Mouse (Mus musculus) left cerebral cortex, adult 6 months (tissue): ENCODE results near the gene Slc9a7. TPM values are rescaled to one million over a fixed set of nuclear protein-coding genes. Genes with fewer than 3 reads are reported as not detected.

Source experiments
- long read RNA-seq, 2 experiments: library from polyadenylated mRNA; unstranded; transcript quantifications; one replicate each; pipeline ENCODE4 v2.0.0; 2019 to 2020
- polyA plus RNA-seq: library from polyadenylated mRNA; unstranded; fragments of <200 nt; fragmentation: Nextera tagmentation; gene quantifications from 2 replicates; pipeline ENCODE4 v1.2.3, GENCODE M21; 2021

Gene Slc9a7
- polyA plus RNA-seq: 10.0 and 12.0 TPM in 2 replicates
- long read RNA-seq, experiment 1, partial matches to known transcripts: 3 of 24 reads
- long read RNA-seq, experiment 1, other reads (novel, unspliced or antisense): 18 of 24 reads
- long read RNA-seq, experiment 2, partial matches to known transcripts: 0 of 5 reads
- long read RNA-seq, experiment 2, other reads (novel, unspliced or antisense): 3 of 5 reads

GRCm38 (mm10) chrX:20291282-20292039 lies at the start of gene Slc9a7:
TSS of gene Slc9a7 (minus strand) at chrX:20291807.

GRCm38 (mm10) chrX:20059381-20059971 lies 232.1 kb downstream of the Slc9a7 start, which contains the start of gene Chst7:
TSS of gene Chst7 (plus strand) at chrX:20059560.

Other genes with a start within 250 kb of the Slc9a7 start
- 1.1 and 1.8 TPM in 2 replicates for gene Chst7, start 232.2 kb downstream of the Slc9a7 start, polyA plus RNA-seq
- gene Rp2, start 72.7 kb upstream of the Slc9a7 start, polyA plus RNA-seq: 3.5 and 4.9 TPM in 2 replicates
- 0.79 and 1.0 TPM in 2 replicates for gene Jade3, start 133.9 kb upstream of the Slc9a7 start, polyA plus RNA-seq